Mouse (Mus musculus): ENCODE data around the gene Got1.

The Got1 gene

DNA sequence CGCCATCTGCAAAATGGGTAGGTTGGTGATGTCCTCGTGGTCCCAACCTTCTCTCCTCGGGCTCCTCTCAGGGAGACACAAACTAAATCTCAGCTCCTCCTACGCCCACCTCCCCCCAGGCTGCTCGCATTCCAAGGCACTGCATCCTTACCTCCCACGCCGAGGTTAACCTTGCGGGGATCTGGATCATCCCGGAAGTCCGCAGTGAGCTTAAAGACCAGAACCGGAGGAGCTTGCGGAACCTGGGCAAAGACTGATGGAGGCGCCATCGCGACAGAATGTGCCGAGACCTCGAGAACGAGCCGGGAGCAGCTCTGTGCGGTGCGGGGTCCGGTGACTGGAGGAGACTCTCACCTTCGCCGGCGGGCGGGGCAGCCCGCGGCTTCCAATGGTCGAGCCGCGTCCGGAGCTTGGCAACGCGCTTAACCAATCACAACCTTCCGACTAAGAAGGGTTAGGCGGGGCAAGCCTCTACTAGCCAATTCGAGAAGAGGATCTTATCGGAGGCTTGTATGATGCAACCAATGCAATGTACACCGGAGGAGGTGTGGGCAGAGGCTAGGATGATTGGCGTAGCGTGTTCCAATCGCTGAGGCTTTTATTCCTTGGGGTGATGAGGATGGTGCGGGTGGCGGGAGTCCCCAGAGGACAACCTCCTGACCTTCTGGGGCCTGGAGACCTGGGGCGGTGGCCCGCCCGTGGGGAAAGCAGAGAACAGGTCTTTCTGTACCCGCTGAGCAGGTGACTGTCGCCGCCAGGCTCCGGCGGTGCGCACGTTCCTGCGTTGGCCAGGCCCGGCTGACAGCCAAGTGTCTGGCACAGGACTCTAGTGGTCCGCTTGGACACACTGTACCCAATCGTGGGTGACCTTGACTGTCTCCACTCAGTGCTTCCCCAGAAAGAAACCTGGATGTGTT lies at the start of gene Got1:
Gene Got1 (minus strand): TSS at position 419 of the 917 bp plus-strand sequence.
- peak; percentile 100 for DNase-seq (ENCODE audit: low read depth, low spot score)

DNA sequence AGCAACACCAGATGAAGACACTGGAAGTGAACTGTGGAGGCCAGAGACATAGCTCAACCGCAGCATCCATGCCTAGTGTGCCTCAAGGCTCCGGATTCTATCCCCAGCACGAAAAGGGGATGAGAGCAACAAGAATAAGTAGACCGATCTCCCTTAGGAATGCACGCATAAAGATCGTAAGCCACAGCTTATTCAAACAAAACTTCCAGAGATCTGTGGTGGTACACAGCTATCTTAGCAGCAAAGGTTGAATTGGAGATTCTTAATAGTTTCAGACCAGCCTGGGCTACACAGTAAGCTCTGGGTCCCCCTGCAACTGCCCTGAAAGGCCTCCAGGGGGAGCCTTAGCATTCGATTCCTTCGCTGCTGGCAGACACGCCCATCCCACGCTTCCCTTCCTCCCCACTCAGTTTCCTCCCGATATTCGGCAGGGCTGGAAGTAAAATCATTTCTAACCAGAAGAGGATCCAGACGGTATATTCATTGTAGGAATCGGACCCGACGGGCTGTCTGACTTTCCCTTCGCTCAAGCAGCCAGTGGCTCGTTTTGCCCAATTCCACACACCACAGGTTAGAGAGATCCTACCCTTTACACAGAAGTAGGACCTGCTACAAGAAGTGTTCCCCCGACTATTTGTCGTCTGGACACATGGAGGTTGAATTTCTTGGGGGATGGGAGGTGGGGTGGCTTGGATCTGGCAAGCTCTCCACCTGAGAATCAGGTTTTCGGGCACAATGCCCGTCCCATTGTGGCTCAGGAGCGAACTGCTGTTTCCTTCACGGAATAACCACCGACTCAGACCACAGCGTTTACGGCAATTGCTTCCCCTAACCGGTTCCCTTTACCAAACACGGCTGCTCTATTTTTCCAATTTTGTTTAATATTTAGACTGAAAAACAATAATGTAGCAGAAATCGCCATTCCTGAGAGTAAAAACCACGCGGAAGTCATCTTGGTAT lies 46.7 kb upstream of the Got1 start:
- DNase-seq (ENCODE audit: low read depth, low spot score): peak; percentile 84

DNA sequence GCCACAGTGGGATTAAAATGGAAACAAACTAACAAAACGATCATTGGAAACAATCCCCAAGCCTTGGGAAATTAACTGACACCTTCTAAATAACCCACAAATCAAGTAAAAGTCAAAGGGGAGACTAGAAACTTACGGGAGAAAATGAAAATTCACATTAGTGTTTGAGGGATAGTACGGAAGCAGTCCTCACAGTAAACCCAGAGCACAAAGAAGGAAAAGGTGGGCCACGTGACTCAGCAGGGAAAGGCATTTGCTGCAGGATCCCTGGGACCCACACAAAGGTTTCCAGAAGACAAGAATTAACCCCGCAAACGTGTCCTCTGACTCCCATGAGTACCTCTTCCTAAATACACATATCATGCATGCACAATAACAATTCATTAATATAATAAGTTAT lies 44.7 kb upstream of the Got1 start:
- DNase-seq (ENCODE audit: low read depth, low spot score): no peak

DNA sequence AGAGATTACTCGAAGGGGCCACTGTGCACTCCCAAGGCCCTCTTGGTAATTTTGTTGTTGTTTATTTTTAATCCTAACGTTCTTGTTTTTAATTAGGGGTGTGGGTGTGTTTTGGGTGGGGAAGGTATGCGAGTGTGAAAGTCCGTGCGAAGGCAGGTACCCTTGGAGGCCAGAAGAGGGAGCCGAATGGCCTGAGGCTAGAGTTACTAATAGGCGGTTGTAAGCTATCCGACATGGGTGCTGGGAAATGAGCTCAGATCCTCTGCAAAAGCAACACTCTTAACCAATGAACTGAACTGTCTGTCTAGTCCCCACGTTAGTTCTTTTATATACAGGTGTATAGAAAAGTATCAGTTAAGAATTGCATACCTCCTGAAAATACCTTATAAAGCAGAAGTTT lies 43.9 kb upstream of the Got1 start:
- no peak for DNase-seq (ENCODE audit: low read depth, low spot score)

DNA sequence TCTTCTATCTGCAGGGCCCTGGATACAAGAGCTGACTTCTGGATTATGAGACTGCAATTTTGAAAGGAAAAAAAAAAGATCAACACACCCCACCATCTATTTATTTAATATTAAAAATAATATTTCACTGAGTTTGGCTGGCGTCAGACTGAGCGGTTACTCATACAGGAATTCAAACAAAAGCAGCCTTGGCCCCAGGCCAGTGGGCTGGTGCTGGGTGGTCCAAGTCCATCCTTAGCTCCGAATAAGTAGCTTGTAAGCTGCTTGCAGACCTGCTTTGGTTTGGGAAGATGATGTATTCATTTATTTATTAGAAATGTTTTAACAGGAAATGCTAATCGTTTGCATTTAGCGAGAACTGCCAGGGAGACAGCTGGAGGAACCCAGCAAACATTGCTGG lies 38.8 kb upstream of the Got1 start:
- DNase-seq (ENCODE audit: low read depth, low spot score): no peak

DNA sequence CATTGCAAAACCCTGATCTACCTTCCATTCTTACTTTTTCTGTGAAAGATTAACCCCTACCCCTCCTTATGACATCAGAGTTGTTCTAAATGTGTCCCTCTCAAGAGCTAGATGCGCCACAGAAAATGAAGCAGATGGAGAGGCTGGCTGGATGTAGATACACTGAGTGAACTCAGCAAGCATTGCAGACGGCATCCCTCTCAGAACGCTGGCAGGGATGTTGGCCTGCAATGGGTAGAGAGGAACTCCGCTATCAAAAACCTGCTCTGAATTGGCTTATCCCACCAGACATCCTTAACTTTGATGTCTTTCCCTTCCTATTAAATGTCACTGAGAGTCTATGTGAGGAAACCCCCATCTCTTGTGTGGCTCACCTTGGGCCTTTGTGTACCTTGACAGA lies 37.4 kb upstream of the Got1 start:
- DNase-seq (ENCODE audit: low read depth, low spot score): no peak

DNA sequence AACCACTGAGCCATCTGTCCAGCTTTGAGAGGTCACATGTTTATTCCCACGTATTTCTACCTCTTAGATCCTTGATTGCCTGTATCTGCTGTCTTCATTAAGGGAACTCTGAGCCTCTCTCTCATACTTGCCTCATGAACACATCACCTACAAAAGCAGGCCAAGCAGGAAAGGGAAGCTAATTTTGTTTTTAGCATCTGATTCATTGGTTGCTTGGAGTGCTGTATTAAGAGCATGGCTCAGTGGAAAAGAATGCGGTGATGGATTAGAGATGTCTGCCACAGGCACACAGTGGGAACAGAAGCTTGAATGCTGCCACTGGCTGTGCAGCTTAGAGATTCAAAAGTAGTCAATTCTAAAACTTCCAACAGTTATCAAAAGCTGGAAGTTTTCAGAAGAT lies 35.8 kb upstream of the Got1 start:
- DNase-seq (ENCODE audit: low read depth, low spot score): no peak

DNA sequence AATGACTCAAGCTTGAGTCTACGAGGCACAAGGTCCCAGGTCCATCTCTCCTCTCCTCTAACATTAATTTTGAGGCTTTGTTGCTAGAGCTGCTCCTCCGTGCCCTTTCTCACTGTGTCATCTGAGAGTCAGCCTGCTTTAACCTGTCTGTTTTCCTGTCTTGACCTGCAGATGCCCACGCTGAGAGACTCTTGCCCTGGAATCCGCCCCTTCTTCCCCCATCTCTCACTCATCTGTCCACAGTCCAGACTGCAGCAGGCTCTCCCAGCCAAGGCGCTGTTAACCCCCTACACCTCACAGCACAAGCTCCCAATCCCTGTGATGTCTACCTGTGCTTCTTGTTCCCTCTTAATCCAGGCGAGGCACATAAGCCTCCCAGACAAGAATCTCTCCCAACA lies 27.1 kb upstream of the Got1 start:
- no peak for DNase-seq (ENCODE audit: low read depth, low spot score)

DNA sequence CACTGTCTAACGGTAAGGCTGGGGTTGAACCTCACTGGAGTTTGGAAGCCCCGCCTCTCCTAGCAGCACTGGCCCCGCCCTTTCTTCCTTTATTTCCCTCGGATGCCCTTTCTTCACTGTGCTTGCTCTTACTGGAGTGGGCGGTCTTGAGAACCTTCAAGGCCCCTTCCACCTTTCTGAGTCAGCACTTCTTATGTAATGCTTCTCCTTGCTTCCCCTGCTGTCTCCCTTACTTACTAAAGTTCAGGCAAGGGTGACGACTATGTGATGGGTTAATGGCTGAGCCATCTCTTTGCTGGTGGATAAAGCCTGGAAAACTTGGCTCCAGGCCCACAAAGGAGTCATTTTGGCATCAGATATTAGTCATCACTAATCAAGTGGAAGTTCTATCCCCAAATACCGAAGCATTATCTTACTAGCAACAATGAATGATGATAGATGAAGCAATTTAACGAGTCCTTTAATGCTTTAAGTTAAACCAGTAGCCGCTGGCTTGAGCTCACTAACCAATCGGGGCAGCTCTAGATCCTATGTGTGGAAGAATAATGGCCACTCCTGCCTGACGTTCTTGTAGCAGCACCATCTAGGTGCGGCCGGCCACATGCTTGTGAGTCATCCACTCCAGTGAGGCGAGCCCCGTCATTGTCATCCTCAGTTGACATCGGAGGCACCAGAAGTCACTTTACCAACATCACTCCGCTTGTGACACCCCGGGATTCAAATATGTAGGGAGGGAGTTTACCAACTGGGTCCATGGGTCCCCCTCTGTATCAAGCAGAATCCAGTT lies 26.5 kb upstream of the Got1 start:
- DNase-seq (ENCODE audit: low read depth, low spot score): peak; percentile 42

DNA sequence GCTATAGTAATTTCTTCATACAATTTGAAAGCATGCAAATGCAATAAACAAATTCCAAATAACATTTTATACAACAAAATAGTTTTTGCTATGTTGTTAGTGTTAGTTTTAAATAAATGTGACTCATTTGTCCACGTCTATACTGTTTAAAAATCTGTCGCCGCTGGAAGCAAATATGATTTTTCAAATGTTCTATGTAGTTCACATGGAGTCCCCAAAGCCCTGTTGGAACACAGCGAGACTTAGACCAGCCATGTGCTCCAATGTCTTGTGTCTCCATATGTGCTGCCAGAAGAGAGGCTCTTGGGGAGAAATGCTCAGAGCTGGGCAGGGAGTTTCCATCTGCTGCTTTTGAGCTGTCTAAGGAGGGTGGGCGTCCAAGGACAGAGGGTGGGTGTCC lies 23.7 kb upstream of the Got1 start:
- peak; percentile 18 for DNase-seq (ENCODE audit: low read depth, low spot score)

DNA sequence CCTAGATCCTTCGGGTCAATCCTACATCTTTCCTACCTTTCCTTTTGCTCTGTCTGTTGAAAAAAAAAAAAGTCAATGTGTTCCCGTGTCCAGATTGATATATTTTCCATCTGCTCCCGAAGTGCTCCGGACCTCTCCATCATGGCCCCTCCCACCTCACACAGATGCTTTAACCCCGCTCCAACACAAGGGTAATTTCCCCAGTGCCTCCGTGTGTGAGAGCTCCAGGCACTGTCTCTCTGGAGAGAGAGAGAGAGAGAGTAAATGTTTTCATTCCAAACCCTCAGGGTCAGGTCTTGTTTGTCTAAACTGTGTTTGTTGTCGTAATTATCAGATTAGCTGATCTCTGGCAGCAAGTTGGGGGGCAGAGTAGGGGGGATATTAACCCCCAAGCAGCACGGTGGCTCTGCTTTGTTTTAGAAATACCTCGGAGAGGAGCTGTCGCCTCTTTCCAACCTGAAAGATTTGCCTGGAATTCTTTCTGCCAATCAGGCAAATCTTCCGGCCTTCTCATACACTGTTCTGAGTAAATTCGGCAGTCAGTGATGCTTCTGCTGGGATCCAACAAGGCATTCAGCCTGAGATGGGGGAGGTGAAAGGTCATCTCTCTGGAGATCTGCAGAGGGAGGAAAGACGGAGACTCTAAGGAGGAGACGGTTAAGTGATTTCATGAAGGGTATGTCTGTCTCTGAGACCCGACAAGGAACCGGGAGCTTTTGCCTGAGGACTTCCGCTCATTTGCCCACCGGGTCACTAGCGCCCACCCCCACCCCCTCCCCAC lies 22.1 kb upstream of the Got1 start:
- no peak for DNase-seq (ENCODE audit: low read depth, low spot score)

DNA sequence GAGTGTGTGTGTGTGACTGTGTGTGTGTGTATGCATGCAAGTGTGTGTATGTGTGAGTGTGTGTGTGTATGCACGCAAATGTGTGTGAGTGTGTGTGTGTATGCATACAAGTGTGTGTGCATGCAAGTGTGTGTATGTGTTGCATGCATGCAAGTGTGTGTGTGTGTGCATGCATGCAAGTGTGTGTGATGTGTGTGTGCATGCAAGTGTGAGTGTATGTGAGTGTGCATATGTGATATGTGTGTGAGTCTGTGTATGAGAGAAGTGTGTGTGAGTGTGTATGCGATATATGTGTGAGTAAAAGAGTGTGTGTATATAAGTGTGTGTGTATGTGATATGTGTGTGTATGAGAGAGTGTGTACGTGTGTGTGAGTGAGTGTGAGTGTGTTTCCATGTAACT lies 11.0 kb upstream of the Got1 start:
- no peak for DNase-seq (ENCODE audit: low read depth, low spot score)

DNA sequence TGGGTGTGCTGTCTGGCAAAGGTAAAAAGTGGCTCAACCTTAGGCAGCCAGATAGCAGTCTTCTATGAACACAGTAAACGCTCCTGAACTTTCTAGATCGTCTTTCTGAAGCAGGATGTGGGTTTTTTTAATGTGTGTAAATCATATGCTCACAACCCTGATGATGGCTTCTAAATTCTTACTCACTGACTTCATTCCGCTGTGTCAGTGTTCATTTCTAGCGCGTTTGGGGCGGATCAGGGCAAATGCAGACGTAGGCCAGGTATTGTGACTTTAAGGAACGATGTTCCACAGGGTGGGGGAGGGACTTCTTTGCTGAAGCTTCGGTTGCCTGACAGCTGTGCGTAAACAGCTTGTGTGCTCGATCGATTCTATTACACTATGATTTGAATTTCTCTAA lies 6.5 kb upstream of the Got1 start:
- no peak for DNase-seq (ENCODE audit: low read depth, low spot score)

DNA sequence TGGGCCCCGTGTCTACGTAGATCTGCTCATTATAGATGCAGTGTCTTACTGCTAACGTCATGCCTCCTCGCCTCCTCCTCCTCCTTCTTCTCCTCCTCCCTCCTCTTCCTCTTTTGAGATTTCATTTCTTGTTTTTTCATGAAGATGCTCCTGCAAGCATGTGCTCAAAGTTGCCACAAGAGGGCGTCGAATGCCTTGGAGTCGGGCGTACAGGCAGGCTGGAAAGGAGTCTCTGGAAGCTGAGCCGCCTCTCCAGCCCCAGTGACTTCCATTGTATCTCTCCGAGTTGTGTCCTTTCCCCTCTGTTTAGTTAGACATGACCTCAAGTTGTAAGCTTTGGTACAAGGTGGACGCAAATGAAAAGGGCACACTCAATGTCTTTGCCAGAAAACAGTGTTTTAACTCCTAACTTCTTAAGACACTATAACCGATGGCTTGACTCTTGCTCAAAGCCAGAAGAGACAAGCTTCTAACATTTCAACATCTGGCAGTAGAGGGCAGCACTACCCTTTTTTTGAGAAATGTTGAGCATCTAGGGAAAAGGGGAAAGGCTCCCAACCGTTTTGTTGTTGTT lies 5.9 kb upstream of the Got1 start:
- DNase-seq (ENCODE audit: low read depth, low spot score): peak; percentile 95

DNA sequence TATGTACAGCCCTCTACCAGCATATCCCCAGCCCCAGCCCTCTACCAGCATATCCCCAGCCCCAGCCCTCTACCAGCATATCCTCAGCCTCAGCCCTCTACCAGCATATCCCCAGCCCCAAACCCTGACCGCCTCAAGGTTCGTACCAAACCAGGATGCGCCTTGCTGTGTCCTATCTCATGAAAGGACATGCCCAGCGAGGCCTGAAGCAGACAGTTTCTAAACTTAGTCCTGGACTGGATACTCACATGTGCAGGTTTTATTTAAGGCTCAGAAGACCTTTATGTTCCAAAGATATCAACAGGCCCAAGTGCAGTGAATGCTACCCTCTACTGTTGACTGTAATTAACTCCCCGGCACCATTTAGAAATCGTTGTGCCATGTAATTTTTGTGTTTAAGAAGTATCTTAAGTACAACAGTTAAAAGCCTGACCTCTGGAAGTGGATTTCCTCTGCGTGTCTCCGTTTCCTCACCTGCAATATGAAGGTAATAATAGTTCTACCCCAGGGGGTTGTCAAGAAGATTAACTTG lies 3.7 kb upstream of the Got1 start:
- no peak for DNase-seq (ENCODE audit: low read depth, low spot score)

DNA sequence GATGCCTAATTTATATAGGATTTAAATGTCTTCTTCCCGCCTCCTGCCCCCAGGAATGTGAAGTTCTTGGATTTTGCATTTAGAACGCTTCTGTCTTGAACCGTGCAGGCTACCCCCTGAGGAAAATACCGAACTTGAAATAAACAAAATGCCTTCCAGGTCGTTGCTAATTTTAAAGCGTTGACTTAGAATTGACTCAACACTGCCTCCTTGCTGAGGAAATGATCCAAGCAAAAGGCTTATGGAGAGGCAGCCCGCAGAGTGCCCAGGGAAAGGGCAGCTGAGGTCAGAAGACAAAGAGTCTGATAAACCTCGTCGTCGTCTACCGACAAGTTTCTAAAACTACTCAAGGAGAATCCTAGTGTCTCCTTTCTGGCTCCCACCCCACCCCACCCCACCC lies 2.7 kb upstream of the Got1 start:
- DNase-seq (ENCODE audit: low read depth, low spot score): peak; percentile 56

DNA sequence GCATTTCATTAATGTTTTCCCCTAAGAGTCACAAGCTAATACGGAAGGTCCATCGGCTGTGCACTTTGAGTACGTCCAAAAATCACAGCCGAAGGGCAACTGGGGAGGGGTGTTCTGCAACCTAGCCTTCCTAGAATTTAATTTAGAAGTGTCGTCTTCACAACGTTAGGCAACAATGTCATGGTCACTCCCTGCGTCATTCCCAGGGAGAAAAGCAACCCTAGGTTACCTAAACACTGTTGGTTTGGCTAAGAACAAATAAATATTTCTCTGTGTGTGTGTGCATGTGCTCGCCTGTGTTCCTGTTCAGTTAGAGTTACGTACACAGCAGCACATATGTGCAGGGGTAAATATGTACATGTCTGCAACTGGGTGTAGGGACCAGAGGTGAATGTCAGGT lies 1.6 kb upstream of the Got1 start:
- DNase-seq (ENCODE audit: low read depth, low spot score): no peak

DNA sequence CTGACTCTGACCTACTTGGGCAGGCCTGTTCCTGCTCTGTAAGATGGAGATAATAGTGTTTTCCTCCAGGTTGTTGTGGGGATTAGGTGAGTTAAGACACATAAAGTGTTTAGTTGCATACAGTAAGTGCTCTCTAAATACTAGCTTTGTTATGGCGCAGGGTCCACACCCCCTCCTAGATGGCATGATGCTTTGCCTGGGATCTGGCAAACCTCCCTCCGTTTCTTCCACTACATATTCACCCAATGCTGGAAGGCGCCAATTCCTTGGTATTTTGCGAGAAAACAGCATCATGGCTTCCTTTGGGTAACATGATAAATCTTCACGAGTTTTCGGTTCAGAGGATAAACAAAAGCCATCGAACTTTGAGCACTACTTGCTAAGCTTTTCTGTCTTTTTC lies 1.2 kb upstream of the Got1 start:
- DNase-seq (ENCODE audit: low read depth, low spot score): no peak

DNA sequence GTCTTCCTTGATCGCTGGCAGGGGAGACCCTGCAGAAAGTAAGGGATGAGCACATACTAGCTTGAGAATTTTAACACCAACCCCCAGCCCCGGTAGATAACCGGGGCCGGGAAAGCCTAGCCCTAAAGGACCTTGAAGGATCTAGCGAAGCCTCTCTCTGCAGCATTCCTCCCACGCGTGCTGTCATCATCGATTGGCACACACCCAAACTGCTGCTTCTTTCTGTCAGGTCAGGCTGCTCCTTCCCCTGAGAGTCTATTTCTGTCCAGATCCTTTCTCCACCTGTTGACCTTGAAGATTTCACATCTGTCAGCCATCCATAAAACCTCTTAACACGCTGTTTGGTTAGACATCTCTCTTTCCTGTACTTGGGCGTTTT lies 688 bp upstream of the Got1 start:
- peak; percentile 94 for DNase-seq (ENCODE audit: low read depth, low spot score)

DNA sequence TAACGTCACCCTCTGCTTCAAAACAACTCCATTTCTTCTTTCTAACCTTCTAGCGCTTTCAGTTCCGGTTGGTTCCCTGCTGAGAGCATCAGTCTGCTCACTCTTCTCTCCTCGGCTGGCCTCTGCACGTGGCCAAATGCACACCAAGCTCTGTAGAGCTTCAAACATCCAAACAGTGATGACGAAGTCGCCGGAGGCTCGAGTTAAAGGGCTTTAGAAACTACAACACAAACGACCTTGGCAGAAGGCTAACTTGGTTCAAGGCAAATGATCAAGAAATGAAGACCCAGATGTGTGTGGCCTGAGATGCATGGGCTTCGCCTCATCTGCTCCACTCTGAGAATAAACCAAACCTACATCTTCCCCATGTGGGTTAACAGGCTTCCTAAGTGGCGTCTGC lies 854 bp downstream of the Got1 start:
- peak; percentile 79 for DNase-seq (ENCODE audit: low read depth, low spot score)
